Mouse (Mus musculus): ENCODE measurements around the gene P2ry2. TPM values are rescaled to one million over a fixed set of nuclear protein-coding genes. Genes with fewer than 3 reads are reported as not detected.

Gene P2ry2
- polyA plus RNA-seq, 2 experiments: 2.1 to 3.2 TPM

DNA sequence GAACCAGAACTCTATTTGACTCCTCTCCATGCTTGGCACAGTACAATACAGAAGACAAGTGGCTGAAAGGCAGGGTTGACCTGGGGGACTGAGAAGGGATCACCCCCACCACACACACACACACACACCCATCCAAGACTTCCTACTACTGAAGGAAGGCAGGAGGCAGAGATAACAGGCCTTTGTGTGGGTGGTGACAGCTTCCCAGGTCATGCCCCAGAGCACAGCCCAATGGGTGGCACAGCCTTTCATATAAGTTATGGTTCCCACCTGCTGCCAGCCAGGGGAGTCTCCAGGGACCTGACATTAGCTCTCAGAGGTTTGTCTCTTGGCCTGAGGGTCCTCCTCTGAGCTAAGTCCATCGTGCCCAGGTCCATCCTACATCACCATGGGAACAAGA lies 15.5 kb downstream of the P2ry2 start:
- Histone ChIP-seq H3K9me3 (ENCODE audit: control insufficient read depth, low read length) (no peaks in the 10 kb centered on the region), H3K27ac (replicated peaks; ENCODE audit: low read depth, low read length) (no peak overlapping the region), H3K9ac (ENCODE audit: low read depth, low read length, severe bottlenecking) (no peak overlapping the region), H3K4me3 (replicated peaks; ENCODE audit: low read length) (no peak overlapping the region), H3K4me2 (replicated peaks; ENCODE audit: low read depth, low read length, severe bottlenecking) (no peak overlapping the region), H3K27me3 (ENCODE audit: control insufficient read depth, insufficient read depth, low read length) (no peaks in the 10 kb centered on the region), H3K36me3 (ENCODE audit: control insufficient read depth, insufficient read depth, low read length) (no peaks in the 10 kb centered on the region), H3K4me1 (ENCODE audit: control insufficient read depth, insufficient read depth, low read length) (no peaks in the 10 kb centered on the region)
- TF ChIP-seq POLR2A (IDR thresholded peaks at IDR 0.05; ENCODE audit: borderline replicate concordance, extremely low read depth, insufficient read depth, insufficient read length): no peak
- DNase-seq (ENCODE audit: low spot score) (no peak), ATAC-seq (ENCODE audit: low FRiP score, low read depth) (no peak)
- 71% methylated on average over 1 of the region's 1 CpGs for WGBS

DNA sequence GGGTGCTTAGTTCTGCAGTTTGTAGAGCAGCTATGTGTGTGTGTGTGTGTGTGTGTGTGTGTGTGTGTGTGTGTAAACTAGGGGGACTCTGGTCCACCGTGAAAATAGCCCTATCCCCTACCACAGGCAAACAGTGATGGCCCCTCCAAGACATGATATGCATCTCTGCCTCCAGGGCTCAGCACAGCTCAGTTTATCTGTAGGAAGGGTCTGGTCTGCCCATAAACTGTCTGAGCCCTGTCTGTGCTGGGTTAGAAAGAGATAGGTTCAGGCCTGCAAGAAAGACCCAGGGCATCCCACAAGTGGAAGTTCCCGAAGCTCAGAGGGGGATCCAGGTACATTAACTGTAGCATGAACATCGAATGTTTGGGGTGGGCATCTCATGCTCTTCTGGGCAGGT lies 16.7 kb downstream of the P2ry2 start:
- Histone ChIP-seq H3K27ac (replicated peaks; ENCODE audit: low read depth, low read length) (no peak overlapping the region), H3K9me3 (ENCODE audit: control insufficient read depth, low read length) (no peaks in the 10 kb centered on the region), H3K36me3 (ENCODE audit: control insufficient read depth, insufficient read depth, low read length) (no peaks in the 10 kb centered on the region), H3K4me3 (replicated peaks; ENCODE audit: low read length) (no peak overlapping the region), H3K9ac (ENCODE audit: low read depth, low read length, severe bottlenecking) (no peak overlapping the region), H3K4me2 (replicated peaks; ENCODE audit: low read depth, low read length, severe bottlenecking) (no peak overlapping the region), H3K4me1 (ENCODE audit: control insufficient read depth, insufficient read depth, low read length) (no peaks in the 10 kb centered on the region), H3K27me3 (ENCODE audit: control insufficient read depth, insufficient read depth, low read length) (no peaks in the 10 kb centered on the region)
- DNase-seq (ENCODE audit: low spot score) (no peak), ATAC-seq (ENCODE audit: low FRiP score, low read depth) (no peak)
- 72% methylated on average over 3 of the region's 3 CpGs for WGBS
- TF ChIP-seq POLR2A (IDR thresholded peaks at IDR 0.05; ENCODE audit: borderline replicate concordance, extremely low read depth, insufficient read depth, insufficient read length): no peak

DNA sequence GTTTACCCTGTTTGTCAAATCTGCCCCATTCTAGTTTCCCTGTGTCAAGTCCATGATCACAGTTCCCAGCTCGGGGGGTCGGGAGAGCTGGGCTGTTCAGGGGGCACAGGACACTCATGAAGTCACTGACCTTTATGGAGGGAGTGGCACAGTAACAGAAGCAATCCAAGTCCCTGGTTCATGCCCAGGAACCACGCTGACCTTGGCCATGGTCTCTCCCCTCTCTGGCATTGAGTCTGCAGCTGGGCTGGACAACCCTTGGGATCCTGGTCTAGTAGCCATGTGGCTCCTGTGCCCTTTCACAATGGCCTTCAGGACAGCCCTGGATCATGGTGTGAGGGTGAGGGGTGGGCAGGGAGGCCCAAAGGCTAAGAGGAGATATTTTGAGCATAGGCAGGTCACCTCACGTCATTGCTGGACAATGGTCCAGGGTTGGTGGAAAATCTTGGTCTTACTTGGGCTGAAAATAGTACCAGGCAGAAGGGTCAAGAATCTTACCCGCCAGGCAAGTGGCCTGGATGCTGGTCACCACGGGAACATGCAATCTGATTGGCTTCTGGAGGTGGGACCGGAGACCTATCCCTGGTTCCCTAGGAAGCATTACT lies 17.3 kb downstream of the P2ry2 start:
- Histone ChIP-seq H3K36me3 (ENCODE audit: control insufficient read depth, insufficient read depth, low read length) (no peaks in the 10 kb centered on the region), H3K4me3 (replicated peaks; ENCODE audit: low read length) (no peak overlapping the region), H3K4me1 (ENCODE audit: control insufficient read depth, insufficient read depth, low read length) (no peaks in the 10 kb centered on the region), H3K9ac (ENCODE audit: low read depth, low read length, severe bottlenecking) (no peak overlapping the region), H3K4me2 (replicated peaks; ENCODE audit: low read depth, low read length, severe bottlenecking) (no peak overlapping the region), H3K27me3 (ENCODE audit: control insufficient read depth, insufficient read depth, low read length) (no peaks in the 10 kb centered on the region), H3K9me3 (ENCODE audit: control insufficient read depth, low read length) (no peaks in the 10 kb centered on the region), H3K27ac (replicated peaks; ENCODE audit: low read depth, low read length) (no peak overlapping the region)
- DNase-seq (ENCODE audit: low spot score) (no peak), ATAC-seq (ENCODE audit: low FRiP score, low read depth) (no peak)
- no peak for TF ChIP-seq POLR2A (IDR thresholded peaks at IDR 0.05; ENCODE audit: borderline replicate concordance, extremely low read depth, insufficient read depth, insufficient read length)
- 83% methylated on average over 7 of the region's 7 CpGs for WGBS

GRCm38 (mm10) chr7:100993166-100993565 lies 19.5 kb downstream of the P2ry2 start:
- no peak overlapping the region for H3K4me3 ChIP-seq (replicated peaks; ENCODE audit: low read length)
- DNase-seq (ENCODE audit: low spot score): no peak
- no peaks in the 10 kb centered on the region; the same call in 1 of the 2 replicates for H3K4me1 ChIP-seq (ENCODE audit: control insufficient read depth, insufficient read depth, low read length)
- no peak overlapping the region for H3K4me2 ChIP-seq (replicated peaks; ENCODE audit: low read depth, low read length, severe bottlenecking)
- H3K36me3 ChIP-seq (ENCODE audit: control insufficient read depth, insufficient read depth, low read length): no peaks in the 10 kb centered on the region
- no peaks in the 10 kb centered on the region for H3K9me3 ChIP-seq (ENCODE audit: control insufficient read depth, low read length)
- no peak for TF ChIP-seq POLR2A (IDR thresholded peaks at IDR 0.05; ENCODE audit: borderline replicate concordance, extremely low read depth, insufficient read depth, insufficient read length)
- no peak for ATAC-seq (ENCODE audit: low FRiP score, low read depth)
- no peak overlapping the region for H3K9ac ChIP-seq (ENCODE audit: low read depth, low read length, severe bottlenecking)
- 75% methylated on average over 4 of the region's 4 CpGs for WGBS
- no peak overlapping the region for H3K27ac ChIP-seq (replicated peaks; ENCODE audit: low read depth, low read length)
- no peaks in the 10 kb centered on the region for H3K27me3 ChIP-seq (ENCODE audit: control insufficient read depth, insufficient read depth, low read length)

DNA sequence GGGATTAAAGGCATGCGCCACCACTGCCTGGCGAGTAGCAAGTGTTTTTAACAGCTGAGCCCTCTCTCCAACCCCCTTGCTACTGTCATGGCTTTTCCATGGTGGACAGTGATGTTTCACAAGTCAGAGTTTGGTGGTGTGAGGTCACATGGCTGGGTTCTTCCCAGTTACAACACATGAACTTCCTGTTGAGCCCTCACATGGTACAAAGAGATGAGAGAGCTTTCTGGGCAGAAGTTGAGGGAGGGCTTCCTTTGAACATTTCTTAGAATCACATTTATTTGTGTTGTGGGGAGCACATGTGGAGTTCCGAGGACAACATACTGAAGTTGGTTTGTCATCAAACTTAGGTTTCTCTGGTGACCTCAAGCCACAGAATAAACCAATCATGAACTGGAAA lies 20.7 kb downstream of the P2ry2 start:
- no peak for DNase-seq (ENCODE audit: low spot score)
- 84% methylated on average over 3 of the region's 3 CpGs for WGBS
- no peak for ATAC-seq (ENCODE audit: low FRiP score, low read depth)
- Histone ChIP-seq H3K27ac (replicated peaks; ENCODE audit: low read depth, low read length) (no peak overlapping the region), H3K27me3 (ENCODE audit: control insufficient read depth, insufficient read depth, low read length) (no peaks in the 10 kb centered on the region), H3K9me3 (ENCODE audit: control insufficient read depth, low read length) (no peaks in the 10 kb centered on the region), H3K9ac (ENCODE audit: low read depth, low read length, severe bottlenecking) (no peak overlapping the region), H3K36me3 (ENCODE audit: control insufficient read depth, insufficient read depth, low read length) (no peaks in the 10 kb centered on the region), H3K4me2 (replicated peaks; ENCODE audit: low read depth, low read length, severe bottlenecking) (no peak overlapping the region), H3K4me3 (replicated peaks; ENCODE audit: low read length) (no peak overlapping the region), H3K4me1 (ENCODE audit: control insufficient read depth, insufficient read depth, low read length) (no peaks in the 10 kb centered on the region; the same call in 1 of the 2 replicates)
- no peak for TF ChIP-seq POLR2A (IDR thresholded peaks at IDR 0.05; ENCODE audit: borderline replicate concordance, extremely low read depth, insufficient read depth, insufficient read length)

Measured in limb, embryonic 14.5 days (tissue).